Comparison of ENCODE assay signal across 8 mouse cellular contexts in the genomic region with DNA sequence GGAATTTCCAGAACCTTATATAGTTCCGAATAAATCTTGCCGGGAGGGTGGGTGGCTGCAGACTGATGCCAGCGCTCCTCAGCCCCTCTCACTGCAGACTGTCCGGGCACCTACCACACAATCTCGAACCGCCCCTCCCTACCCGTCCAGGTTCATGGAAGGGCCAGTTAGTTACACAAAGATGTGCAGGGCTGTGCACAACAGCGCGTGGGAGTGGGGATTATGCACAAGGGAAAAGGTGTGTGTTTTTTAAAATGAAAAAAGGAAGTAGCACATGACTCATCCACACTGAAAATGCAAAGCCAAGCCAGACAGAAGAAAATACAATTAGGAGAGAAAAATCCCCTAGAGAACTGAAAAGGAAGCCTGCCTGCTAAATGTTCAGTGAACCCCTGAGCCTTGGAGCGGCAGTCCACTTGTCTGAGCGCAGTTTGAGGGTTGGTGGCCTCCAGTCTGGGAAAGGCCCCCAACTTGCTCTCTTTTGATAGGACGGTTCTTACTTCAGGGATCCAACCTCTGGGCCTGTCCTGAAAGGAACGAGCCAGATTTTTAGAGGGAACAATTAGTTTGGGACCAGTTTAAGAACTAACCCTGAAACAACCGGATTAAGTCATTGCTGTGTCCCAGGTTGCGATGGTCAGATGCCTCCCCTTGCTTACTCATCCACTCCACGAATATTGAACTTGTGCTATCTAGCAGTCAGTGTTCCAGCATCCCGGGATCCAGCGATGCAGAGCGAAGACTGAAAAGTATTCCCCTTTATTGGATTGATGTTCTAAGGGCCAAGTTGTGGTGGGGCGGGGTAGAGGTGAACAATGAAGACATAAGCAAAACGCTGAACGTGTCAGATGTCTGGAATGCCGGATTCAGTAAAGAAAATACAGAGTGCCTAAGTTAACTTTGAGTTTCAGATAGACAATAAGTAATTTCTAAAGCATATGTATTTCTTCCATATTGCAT.
A peak's percentile ranks its signal among the peaks of the same experiment; 100 is the strongest.
DNase-seq lines count a peak whose midpoint lies in the region; ATAC-seq and TF ChIP-seq lines count a peak whose summit lies in the region.

No protein-coding gene starts in this region.

- no peak for TF ChIP-seq CTCF in CH12.LX (conservative IDR thresholded peaks at IDR 0.05 in 1 of 2, IDR thresholded peaks at IDR 0.05 in 1 of 2; ENCODE audit: low read depth in 2 of 2, low read length in 2 of 2)
- TF ChIP-seq CTCF in forebrain, postnatal 0 days (IDR thresholded peaks at IDR 0.05; ENCODE audit: low read depth): no peak
- no peak for TF ChIP-seq CTCF in liver, embryonic 14.5 days (IDR thresholded peaks at IDR 0.05; ENCODE audit: low read depth)

- peak; percentile 92 for TF ChIP-seq EP300 in CH12.LX (IDR thresholded peaks at IDR 0.05; ENCODE audit: low read length)
- TF ChIP-seq EP300 in liver, embryonic 14.5 days (IDR thresholded peaks at IDR 0.05; ENCODE audit: low read depth): no peak

- no peak; the same call in 1 of the 2 replicates for TF ChIP-seq RAD21 in CH12.LX (IDR thresholded peaks at IDR 0.05; ENCODE audit: low read depth, low read length)

- peak overlapping the region; percentile 39 for H3K9ac ChIP-seq in CH12.LX (ENCODE audit: insufficient read depth, low read depth)
- H3K9ac ChIP-seq in forebrain, postnatal 0 days: no peak overlapping the region
- H3K9ac ChIP-seq in hindbrain, embryonic 13.5 days: peak overlapping the region; percentile 61; the same call in 1 of the 2 replicates
- H3K9ac ChIP-seq in liver, embryonic 14.5 days (replicated peaks): no peak overlapping the region

- peak; percentile 54; the same call in 1 of the 2 replicates for TF ChIP-seq POLR2A in CH12.LX (IDR thresholded peaks at IDR 0.05; ENCODE audit: low read depth, low read length)

- no peaks in the 10 kb centered on the region for H3K79me2 ChIP-seq in CH12.LX (replicated peaks; ENCODE audit: control insufficient read depth, extremely low read depth, insufficient read depth, poor library complexity, severe bottlenecking)

- H3K27ac ChIP-seq in CH12.LX (ENCODE audit: insufficient read depth, low read depth): peak overlapping the region; percentile 79
- no peak overlapping the region for H3K27ac ChIP-seq in forebrain, postnatal 0 days (ENCODE audit: low read depth, low read length)
- H3K27ac ChIP-seq in hindbrain, embryonic 13.5 days: no peak overlapping the region
- H3K27ac ChIP-seq in liver, embryonic 14.5 days: no peak overlapping the region

- H3K9me3 ChIP-seq in CH12.LX (replicated peaks; ENCODE audit: low read length): no peaks in the 10 kb centered on the region
- H3K9me3 ChIP-seq in forebrain, postnatal 0 days (ENCODE audit: low read length): no peaks in the 10 kb centered on the region
- no peaks in the 10 kb centered on the region for H3K9me3 ChIP-seq in hindbrain, embryonic 13.5 days
- no peaks in the 10 kb centered on the region for H3K9me3 ChIP-seq in liver, embryonic 14.5 days (ENCODE audit: control insufficient read depth, low read length)

- no peaks in the 10 kb centered on the region for H3K27me3 ChIP-seq in CH12.LX (replicated peaks)
- H3K27me3 ChIP-seq in forebrain, postnatal 0 days (ENCODE audit: insufficient read depth, low read length): no peaks in the 10 kb centered on the region
- peaks cover 32% of the 10 kb centered on the region for H3K27me3 ChIP-seq in hindbrain, embryonic 13.5 days
- H3K27me3 ChIP-seq in liver, embryonic 14.5 days (ENCODE audit: control insufficient read depth, insufficient read depth, low read length): no peaks in the 10 kb centered on the region; the same call in 1 of the 2 replicates

- peak overlapping the region; percentile 82 for H3K4me2 ChIP-seq in CH12.LX (ENCODE audit: insufficient read depth, low read depth, poor library complexity, severe bottlenecking)
- peak overlapping the region; percentile 79 for H3K4me2 ChIP-seq in forebrain, postnatal 0 days (ENCODE audit: low read depth)
- peak overlapping the region; percentile 68 for H3K4me2 ChIP-seq in hindbrain, embryonic 13.5 days
- H3K4me2 ChIP-seq in liver, embryonic 14.5 days (ENCODE audit: low read depth): peak overlapping the region; percentile 38

- peaks cover 15 to 46% of the 10 kb centered on the region in 2 experiments for H3K4me1 ChIP-seq in CH12.LX (ENCODE audit: control insufficient read depth in 1 of 2, insufficient read depth in 2 of 2)
- 0 out of 2 replicates have a peak, but pooled peaks cover 2% of the 10 kb centered on the region for H3K4me1 ChIP-seq in forebrain, postnatal 0 days (ENCODE audit: insufficient read depth)
- peaks cover 21% of the 10 kb centered on the region for H3K4me1 ChIP-seq in hindbrain, embryonic 13.5 days (replicated peaks)
- H3K4me1 ChIP-seq in liver, embryonic 14.5 days (replicated peaks; ENCODE audit: control insufficient read depth in 2 of 2, insufficient read depth in 2 of 2, low read length in 1 of 2): no peaks in the 10 kb centered on the region; a peak in 1 of 4 replicates

- no peak for ATAC-seq in forebrain, postnatal 0 days
- 0 out of 2 replicates have a peak, but pooled peaks have one; percentile 29 for ATAC-seq in hindbrain, embryonic 13.5 days (ENCODE audit: low FRiP score)
- no peak for ATAC-seq in liver, embryonic 14.5 days (ENCODE audit: insufficient read depth)

- in situ Hi-C loops in CH12.LX (cut with MboI; ENCODE audit: low pct_ligation_motif_present, low pct_unique_long_range_greater_than_20kb, low sequenced_read_pairs): loop anchor here (5.0 kb wide), 1 partner anchor 36 kb away; no protein-coding TSS in a partner anchor

- peak; percentile 81 for DNase-seq in CH12.LX (ENCODE audit: extremely low read depth)
- peak; percentile 74 for DNase-seq in R1 (ENCODE audit: low read depth, low spot score)
- DNase-seq in forebrain, postnatal 0 days: no peak
- DNase-seq in liver, embryonic 14.5 days (ENCODE audit: low read depth in 3 of 3, low spot score in 3 of 3): no peak
- DNase-seq in retina, postnatal 1 day: peak; percentile 41
- no peak for DNase-seq in layer of hippocampus, postnatal 36 days
- DNase-seq in thymus, postnatal 14 days: no peak

- 14% methylated on average over 23 of the region's 23 CpGs for WGBS in forebrain, postnatal 0 days
- 35% methylated on average over 23 of the region's 23 CpGs for WGBS in hindbrain, embryonic 13.5 days
- 34% methylated on average over 23 of the region's 23 CpGs for WGBS in liver, embryonic 14.5 days (ENCODE audit: insufficient replicate concordance)

- dilution Hi-C loops in CH12.LX (cut with MboI; ENCODE audit: extremely low pct_ligation_motif_present, extremely low pct_unique_long_range_greater_than_20kb, low sequenced_read_pairs): no loop called here

- H3K4me3 ChIP-seq in CH12.LX (replicated peaks in 1 of 3; ENCODE audit: low read depth in 2 of 3, low read length in 2 of 3, poor library complexity in 1 of 3): peak overlapping the region in 2 of 3 experiments; percentile 23 to 52
- H3K4me3 ChIP-seq in forebrain, postnatal 0 days (ENCODE audit: low read depth, low read length): peak overlapping the region; percentile 42
- peak overlapping the region; percentile 43 for H3K4me3 ChIP-seq in hindbrain, embryonic 13.5 days
- peak overlapping the region; percentile 44 to 54 for H3K4me3 ChIP-seq in liver, embryonic 14.5 days (ENCODE audit: insufficient read depth in 1 of 2, low read depth in 2 of 2, low read length in 2 of 2)

- no peaks in the 10 kb centered on the region for H3K36me3 ChIP-seq in CH12.LX (replicated peaks in 1 of 2; ENCODE audit: control insufficient read depth in 1 of 2, insufficient read depth in 1 of 2, low read length in 1 of 2)
- H3K36me3 ChIP-seq in forebrain, postnatal 0 days (ENCODE audit: insufficient read depth): no peaks in the 10 kb centered on the region
- H3K36me3 ChIP-seq in hindbrain, embryonic 13.5 days: no peaks in the 10 kb centered on the region
- H3K36me3 ChIP-seq in liver, embryonic 14.5 days (replicated peaks; ENCODE audit: control insufficient read depth, insufficient read depth, low read depth): no peaks in the 10 kb centered on the region

TF ChIP-seq in CH12.LX, 34 proteins besides CTCF, POLR2A, EP300 and RAD21 (continues in another document):
- TF ChIP-seq ZNF384 (IDR thresholded peaks at IDR 0.05; ENCODE audit: low read depth, low read length): peak; percentile 58
- 0 out of 2 replicates have a peak, but pooled peaks have one; percentile 15 for TF ChIP-seq MAFK (IDR thresholded peaks at IDR 0.05; ENCODE audit: insufficient replicate concordance, low read length)
- TF ChIP-seq IRF4 (IDR thresholded peaks at IDR 0.05; ENCODE audit: low read depth, low read length): peak; percentile 77
- peak; percentile 84 for TF ChIP-seq JUND (conservative IDR thresholded peaks at IDR 0.05; ENCODE audit: low read depth, low read length)
- TF ChIP-seq NRF1 (IDR thresholded peaks at IDR 0.05; ENCODE audit: low read depth, low read length): no peak
- no peak; the same call in 1 of the 2 replicates for TF ChIP-seq HCFC1 (IDR thresholded peaks at IDR 0.05; ENCODE audit: low read depth, low read length)
- TF ChIP-seq ETS1 (conservative IDR thresholded peaks at IDR 0.05; ENCODE audit: low read depth, low read length): peak; percentile 88
- peak; percentile 86 for TF ChIP-seq JUN (IDR thresholded peaks at IDR 0.05; ENCODE audit: insufficient read depth, low read depth, low read length)
- no peak for TF ChIP-seq PAX5 (IDR thresholded peaks at IDR 0.05; ENCODE audit: low read length)
- peak; percentile 90 for TF ChIP-seq BHLHE40 (IDR thresholded peaks at IDR 0.05; ENCODE audit: low read depth, low read length)
- peak; percentile 86 for TF ChIP-seq MYC (IDR thresholded peaks at IDR 0.05; ENCODE audit: low read depth, low read length)
- TF ChIP-seq UBTF (IDR thresholded peaks at IDR 0.05; ENCODE audit: low read depth, low read length): no peak
- TF ChIP-seq USF1 (IDR thresholded peaks at IDR 0.05; ENCODE audit: low read depth, low read length): no peak
- TF ChIP-seq MEF2A (IDR thresholded peaks at IDR 0.05; ENCODE audit: borderline replicate concordance, low read depth, low read length): peak; percentile 63
- TF ChIP-seq MAX (IDR thresholded peaks at IDR 0.05; ENCODE audit: low read length): peak; percentile 28; the same call in 1 of the 2 replicates
- no peak for TF ChIP-seq ZKSCAN1 (IDR thresholded peaks at IDR 0.05; ENCODE audit: borderline replicate concordance, low read depth, low read length)
- peak; percentile 56; the same call in 1 of the 2 replicates for TF ChIP-seq MXI1 (IDR thresholded peaks at IDR 0.05; ENCODE audit: low read depth, low read length)
- TF ChIP-seq SIN3A (IDR thresholded peaks at IDR 0.05; ENCODE audit: low read length): peak; percentile 69; the same call in 1 of the 2 replicates
- TF ChIP-seq CHD2 (IDR thresholded peaks at IDR 0.05; ENCODE audit: low read length): peak; percentile 22; the same call in 1 of the 2 replicates
- TF ChIP-seq TCF12 (IDR thresholded peaks at IDR 0.05; ENCODE audit: low read depth, low read length): 0 out of 2 replicates have a peak, but pooled peaks have one; percentile 41
- TF ChIP-seq MAZ (IDR thresholded peaks at IDR 0.05; ENCODE audit: low read depth, low read length): peak; percentile 35; the same call in 1 of the 2 replicates
- TF ChIP-seq NELFE (IDR thresholded peaks at IDR 0.05; ENCODE audit: low read depth, low read length): 0 out of 2 replicates have a peak, but pooled peaks have one; percentile 12

Comparison
In these comparisons a context has a peak if more than half of its experiments do, and no peak if none do; other contexts are left out.
1. DNase-seq: peak in CH12.LX (single experiment), R1 (single experiment) and retina, postnatal 1 day (single experiment); none in forebrain, postnatal 0 days (single experiment), liver, embryonic 14.5 days (0 of 3), layer of hippocampus, postnatal 36 days (0 of 2) and thymus, postnatal 14 days (single experiment).
2. H3K9ac ChIP-seq: peak in CH12.LX (single experiment) and hindbrain, embryonic 13.5 days (single experiment); none in forebrain, postnatal 0 days (single experiment) and liver, embryonic 14.5 days (single experiment).
3. Peak in every context shown above with its lines, with median percentiles within 50 percentile points of each other: H3K4me2 ChIP-seq and H3K4me3 ChIP-seq.